Mouse (Mus musculus) right cerebral cortex, postnatal 4 days (tissue): ENCODE data around the gene Fam102a.
A peak's percentile ranks its signal among the peaks of the same experiment; 100 is the strongest.
"Not testable (repeated sequence)": the region's sequence is repeated elsewhere in the genome, so short reads cannot be mapped to it uniquely, and the experiment has no call there.

Source experiments
- DNase-seq: peaks from one replicate; pipeline ENCODE4 v3.0.0-alpha.2; 2022

Fam102a gene

DNA sequence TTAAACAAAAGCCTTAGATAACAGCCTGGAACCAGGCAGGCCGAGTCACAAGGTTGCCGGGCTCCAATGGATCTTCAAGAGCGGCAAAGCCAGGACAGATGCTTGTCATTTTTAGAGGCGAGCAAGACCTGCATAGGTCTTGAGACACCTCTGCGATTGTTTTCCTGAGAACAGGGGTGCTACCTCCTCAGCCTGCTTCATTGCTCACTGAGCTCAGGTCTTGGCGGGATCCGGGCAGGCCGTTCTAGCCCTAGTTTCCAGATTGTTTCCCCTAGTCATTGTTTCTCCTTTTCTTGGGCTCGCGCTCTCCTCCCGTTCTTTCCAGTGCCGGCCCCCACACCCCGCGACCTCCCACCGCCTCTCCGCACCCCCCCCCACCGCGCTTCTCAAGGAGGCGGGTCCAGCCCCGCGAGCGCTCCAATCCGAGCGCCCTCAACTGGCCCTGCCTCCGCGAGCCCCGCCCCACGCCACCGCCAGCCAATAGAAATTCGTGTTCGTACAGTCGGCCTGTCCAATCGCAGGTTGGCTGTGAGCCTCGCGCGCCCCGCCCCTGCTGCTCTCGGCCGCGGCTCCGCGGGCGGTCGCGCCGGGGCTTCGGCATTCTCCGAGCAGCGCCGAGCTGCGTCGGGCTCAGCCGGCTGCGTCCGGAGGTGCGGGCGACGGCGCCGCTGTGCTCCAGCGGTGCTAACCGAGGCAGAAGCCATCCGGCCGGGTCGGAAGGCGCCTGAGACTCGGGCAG is at the start of gene Fam102a:
TSS of gene Fam102a (plus strand) at position 600 of the 739 bp plus-strand sequence.
- peak; percentile 99 for DNase-seq

DNA sequence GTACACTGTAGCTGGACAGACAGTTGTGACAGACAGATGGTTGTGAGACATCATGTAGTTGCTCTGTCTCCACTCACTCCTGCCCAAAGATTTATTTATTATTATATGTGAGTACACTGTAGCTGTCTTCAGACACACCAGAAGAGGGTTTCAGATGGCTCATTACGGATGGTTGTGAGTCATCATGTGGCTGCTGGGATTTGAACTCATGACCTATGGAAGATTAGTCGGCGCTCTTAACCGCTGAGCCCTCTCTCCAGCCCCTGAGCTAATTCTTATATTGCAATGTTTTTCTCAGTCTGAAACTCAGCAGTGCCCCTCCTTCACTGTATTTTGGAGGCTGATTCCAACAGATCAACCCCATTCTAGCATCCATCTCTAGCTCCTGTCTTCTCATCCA is 49.4 kb upstream of the Fam102a start:
- no peak for DNase-seq

DNA sequence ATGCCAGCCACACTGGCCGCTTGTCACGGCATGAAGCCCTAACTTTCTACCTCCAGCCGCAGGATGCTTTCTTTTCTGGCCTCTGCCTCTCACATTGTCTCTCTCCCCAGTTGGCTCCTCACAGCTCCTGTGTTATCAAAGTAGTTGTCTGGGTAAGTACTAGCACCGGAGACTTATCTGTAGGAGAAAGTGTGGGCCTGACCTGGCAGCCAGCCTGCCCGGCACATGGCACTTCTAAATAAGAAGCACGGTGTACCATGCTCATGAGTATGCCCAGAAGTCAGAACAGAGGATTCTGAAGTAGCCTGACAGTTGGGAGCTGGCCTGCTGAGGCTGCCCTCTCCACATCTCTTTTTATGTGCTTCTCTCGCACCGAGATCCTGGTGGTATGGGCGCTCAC is 49.0 kb upstream of the Fam102a start:
- no peak for DNase-seq

DNA sequence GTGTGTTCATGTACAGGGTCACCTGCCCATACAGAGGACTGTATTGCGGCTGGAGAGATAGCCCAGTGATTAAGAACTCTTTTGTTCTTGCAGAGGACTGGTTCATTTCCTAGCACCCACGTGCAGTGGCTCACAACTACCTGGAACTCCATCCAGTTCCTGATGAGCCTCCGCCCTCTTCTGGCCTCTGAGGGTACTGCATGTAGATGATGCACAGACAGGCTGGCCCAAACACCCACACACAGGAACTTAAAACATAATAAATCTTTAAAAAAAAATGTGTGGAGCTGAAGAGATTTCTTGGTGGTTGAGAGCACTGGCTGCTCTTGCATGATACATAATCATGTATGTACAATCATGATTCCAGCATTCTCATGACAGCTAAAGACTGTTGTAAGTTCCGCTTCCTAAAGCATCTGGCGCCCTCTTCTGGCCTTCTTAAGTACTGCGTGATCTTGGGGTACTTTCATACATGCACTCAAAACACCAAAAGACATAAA is 48.0 kb upstream of the Fam102a start:
- peak; percentile 95 for DNase-seq

DNA sequence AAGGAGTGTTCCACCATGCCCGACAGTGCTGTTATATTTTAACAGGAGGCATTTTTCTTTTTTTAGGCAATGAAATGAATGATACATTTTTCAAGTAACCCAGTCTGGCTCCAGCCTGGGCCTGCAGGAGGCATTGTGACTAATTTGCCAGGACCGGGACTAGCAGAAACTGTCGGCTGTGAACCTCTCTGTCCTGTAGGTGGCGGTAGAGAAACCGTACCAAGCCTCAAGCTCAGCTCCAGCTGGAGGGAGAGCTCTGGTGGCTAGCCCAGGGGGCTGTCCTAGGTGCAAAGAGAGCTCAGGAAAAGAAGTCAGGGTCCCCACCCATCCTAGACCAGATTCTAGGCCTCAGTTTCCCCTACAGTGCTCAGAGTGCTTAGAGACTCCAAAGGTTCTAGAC is 46.5 kb upstream of the Fam102a start:
- DNase-seq = peak; percentile 71

DNA sequence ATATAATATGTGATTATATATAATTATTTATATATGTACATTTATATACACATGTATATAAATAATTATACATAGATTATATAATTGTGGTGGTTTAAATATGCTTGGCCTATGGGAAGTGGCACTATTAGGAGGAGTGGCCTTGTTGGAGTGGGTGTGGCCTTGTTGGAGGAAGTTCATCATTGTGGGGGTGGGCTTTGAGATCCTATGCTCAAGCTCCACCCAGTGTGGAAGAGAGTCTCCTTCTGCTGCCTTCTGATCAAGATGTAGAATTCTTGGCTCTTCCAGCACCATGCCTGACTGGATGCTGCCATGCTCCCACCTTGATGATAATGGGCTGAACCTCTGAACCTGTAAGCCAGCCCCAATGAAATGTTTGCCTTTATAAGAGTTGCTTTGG is 44.4 kb upstream of the Fam102a start:
- not testable (repeated sequence) for DNase-seq

DNA sequence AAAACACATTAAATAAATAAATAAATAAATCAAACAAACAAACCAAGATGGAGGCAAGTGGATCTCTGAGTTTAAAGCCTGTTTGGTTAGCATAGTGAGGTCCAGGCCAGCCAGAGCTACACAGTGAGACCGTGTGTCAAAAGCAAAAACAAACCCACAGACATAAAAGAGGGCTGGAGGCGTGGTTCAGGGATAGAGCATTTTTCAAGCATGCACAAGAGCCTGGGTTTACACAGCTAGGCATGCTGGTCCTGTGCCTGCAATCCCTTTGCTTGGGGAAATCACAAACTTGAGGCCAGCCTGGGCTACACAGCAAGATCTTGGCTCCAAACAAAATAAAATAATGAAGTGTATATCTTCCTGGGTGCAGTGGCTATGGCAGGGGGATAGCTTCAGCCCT is 42.5 kb upstream of the Fam102a start:
- no peak for DNase-seq

DNA sequence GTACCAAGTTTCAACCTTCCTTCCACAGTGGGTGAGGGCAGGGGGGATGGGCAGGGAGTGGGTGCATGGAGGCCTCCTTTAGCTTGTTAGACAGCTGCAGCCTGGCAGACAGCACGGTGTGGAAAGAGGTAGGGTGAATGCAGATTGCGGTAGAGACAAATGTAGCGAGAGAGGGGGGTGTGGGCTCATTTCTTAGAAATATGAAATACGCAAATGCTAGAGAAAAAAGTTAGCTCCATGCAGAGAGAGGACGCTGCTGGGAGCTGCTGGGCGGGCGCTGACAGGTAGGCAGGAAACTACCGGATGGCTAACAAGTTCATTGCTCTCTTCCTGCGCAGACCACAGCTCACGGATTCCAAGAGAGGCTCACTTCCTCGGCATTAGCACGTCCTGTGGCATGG is 41.8 kb upstream of the Fam102a start:
- DNase-seq = no peak

DNA sequence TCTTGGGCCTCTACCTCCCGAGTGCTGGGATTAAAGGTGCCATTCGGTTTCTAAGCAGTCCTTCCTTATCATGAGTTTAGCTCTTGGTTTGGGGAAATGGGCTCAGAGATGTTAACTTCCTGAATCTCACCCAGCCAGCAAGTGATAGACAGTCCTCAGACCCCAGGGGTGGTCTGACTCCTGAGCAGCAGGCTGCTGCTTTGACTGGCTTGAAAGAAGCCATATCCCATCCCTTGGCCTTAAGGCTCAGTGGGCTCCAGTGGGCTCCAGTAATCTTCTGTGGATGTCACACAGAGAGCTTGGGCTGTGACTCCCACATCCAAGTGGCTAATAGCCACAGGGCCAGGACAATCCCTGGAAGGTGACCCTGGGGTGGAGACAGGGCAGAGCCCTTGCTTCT is 40.6 kb upstream of the Fam102a start:
- no peak for DNase-seq

DNA sequence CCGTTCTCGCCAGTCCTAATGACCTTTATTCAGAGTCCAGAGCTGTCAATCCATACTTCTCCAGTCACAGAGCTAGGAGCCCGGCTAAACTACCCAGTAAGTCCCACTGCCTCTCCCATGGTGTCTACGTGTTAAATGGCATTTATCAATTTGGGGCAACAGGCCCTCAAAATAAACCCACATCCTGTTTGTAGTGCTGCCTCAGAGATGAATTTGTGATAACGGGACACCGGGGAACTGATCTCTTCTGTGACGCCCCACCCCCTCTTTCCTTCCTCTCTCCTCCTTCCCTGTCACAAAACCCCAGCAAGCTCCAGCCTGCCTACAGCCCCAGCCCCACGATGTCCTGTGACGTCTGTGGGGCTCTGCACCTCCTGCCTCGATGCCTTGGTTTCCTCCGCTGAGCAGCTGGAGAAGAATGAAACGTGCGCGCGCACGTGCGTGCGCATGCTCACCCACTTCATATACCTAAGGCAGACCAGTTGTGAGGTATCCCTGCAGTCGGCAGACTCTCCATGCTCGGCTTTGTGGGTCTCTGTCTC is 39.9 kb upstream of the Fam102a start:
- no peak for DNase-seq

DNA sequence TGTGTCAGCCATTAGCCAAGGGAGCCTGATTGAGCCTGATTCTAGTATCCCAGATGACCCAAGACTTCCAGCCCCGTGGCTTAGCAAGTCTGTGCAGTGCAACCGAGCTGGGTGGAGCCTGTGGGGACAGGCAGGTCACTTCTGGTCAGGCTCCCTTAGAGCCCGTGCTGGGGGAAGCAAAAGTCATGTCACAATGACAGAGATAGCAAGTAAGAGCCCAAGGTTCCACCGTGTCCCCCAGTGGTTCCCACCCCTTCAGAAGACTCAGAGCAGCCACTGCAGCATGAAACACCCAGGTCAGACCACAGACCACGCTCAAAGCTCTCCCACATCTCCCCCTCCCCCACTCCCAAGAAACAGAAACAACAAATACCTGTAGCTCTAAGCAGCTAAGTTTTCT is 38.9 kb upstream of the Fam102a start:
- DNase-seq = no peak

DNA sequence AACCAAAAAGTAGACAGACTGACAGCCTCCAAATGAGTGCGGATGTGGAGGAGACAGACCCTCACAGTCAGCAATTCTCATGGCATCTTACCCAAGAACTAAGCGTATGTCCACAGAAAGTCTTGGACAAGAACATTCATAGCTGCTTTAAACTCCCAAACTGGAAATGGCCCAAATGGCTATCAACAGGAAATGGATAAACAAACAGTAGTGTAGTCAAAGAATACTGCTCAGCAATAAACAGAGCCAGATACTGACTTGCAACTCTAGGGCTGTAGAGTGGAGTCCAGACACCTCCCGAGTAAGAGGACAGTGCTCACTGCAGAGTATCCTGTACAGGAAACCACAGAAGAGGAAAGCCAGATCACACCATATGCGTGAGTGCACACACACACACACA is 35.8 kb upstream of the Fam102a start:
- DNase-seq = no peak

DNA sequence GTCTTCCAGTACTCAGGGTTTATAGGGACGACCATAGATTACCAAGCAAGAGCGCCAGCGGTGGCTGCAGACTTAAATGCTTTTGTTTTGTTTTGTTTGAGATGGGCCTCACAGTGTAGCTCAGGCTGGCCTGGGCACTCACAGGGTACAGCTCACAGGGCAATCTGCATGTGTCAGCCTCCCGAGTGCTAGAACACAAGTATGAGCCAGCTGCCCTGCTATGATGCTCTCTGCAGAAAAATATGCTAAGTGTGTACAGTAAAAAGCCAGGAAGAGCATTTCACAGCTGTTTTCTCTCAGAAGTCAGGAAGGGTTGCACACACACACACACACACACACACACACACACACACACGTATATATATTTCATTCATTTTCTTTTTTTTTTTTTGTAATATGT is 34.7 kb upstream of the Fam102a start:
- no peak for DNase-seq

DNA sequence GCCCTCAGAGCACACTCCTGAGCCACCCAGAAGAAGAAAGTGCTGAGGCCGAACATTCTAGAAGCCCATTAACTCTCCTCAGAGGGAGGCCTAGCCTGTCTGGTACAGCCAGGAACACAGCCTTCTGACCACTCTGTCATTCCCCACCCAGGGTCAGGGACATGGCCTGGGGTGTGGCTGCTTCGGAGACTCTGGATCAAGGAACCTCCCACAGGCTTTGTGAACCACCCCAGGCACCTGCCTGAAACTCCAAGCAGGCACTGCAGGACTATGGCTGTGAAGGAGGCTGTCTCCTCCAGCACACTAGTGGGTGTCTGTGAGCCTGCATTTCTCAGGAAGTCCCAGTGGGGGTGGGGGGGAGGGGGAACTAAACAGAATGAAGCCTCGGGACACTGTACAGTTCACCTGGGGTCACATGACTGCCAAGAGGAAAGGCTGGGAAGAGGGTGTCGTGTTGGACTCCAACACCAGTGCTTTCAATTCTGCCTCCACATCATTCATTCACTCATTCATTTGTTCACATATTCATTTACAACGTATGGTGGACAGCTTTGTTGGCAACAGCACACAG is 33.3 kb upstream of the Fam102a start:
- no peak for DNase-seq

DNA sequence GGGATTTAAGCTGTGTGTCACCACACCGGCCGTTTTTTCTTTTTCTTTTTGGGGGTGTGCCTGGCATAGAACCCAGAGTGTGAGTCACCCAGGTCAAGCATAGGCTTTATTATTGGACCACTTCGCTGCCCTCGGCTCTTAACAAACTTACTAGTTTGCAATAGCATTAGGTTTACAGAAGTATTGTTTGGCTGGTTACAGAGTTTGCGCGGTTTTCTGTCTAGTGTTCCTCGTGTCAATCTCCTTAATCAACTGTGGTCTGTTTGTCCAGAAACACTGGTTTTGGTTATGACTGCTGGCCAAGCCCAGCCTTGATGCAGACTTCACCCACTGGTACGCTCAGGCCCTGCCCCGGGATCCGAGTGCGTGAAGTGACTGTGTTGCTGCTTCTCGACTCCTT is 32.3 kb upstream of the Fam102a start:
- DNase-seq = no peak

DNA sequence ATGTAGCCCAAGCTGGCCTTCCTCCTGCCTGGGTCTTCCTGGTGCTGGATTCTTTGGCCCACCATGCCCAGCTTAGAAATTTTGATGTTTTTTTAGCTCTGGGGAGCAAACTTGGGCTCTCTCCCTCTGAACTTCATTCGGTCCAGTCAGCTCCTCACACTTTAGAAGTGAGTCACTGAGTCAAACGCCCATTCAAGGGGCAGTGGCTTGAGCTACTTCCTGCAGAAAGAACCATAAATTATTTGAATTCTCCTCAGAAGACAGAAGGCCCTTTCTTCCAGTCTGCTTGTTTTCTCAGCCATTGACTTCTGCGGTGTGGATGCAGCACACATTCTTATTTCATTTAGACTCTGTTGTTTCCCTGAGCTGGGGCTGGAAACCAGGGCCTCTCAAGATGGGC is 31.5 kb upstream of the Fam102a start:
- DNase-seq = no peak

DNA sequence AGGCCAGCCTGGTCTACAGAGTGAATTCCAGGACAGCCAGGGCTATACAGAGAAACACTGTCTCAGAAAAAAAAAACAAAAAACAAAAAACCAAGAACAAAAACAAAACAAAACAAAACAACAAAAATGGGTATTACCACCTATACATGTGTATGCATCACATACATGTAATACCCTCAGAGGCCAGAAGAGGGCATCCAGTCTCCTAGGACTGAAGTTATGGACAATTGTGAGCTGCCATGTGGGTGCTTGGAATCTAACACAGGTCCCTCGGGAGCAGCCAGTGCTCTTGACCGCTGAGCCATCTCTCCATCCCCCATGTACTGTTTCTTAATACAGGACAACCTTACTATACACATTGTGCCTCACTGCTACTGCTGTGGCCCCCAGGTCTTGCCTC is 29.6 kb upstream of the Fam102a start:
- DNase-seq = no peak

DNA sequence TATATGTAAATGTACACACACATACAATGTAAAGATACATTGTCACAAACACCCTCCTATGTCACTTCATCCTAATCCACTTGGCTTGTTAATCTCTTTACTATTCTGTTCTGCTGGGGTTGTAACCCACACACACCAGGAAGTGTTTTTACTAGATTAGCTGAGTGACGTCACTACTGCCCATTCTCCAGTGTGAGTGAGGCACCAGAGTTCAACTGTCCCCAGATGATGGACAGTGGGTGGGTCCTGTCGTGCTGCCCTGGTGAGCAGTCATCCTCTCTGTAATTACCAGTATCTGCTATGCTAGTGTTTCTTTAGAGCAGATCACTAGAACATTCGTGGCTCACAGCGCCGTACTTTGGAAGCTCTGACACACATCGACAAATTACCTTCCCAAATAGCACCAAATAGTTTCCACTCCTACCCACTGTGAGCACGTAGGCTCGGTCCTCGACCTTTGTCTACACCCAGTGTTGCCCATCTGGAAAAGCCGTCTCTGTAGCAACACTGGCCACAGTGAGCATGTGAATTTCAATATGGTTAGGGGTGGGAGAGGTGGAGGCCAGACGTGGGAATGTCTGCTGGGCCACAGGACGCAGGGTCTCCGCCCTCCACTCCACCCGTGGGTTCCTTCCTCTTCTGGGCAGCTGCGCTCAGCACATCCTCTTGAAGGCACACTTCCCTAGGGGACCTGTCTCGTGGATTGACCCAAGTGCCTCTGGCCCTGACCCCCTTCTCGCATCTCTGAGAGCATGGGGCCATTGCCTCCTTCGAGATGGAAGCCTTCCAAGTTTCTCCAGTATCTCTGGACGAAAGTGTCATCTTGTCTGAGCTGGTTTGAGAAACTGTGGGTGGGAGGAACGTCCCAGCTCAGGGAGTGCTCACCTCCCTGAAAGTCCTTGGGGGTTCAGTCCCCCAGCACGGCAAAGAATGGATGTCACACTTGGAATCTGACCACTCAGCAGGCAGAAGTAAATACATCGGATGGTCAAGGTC is 28.2 kb upstream of the Fam102a start:
- no peak for DNase-seq

DNA sequence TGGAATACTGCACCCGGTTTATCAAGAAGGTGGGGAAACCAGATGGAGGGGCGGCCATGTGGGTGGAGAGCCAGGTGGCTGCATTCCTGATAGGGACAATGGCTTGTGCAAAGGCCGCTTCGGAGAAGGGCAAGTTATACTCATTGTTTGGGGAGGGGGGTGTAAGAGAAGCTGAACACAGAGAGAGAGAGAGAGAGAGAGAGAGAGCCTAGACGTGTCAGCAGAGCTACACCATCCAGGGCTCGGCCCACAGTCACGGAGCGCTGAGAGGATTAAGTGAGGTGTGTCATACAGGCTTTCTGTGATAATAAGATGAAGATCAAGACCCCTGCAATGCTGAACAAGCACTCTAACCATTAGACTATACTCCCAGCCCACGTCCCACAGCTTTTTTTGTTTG is 27.2 kb upstream of the Fam102a start:
- no peak for DNase-seq

DNA sequence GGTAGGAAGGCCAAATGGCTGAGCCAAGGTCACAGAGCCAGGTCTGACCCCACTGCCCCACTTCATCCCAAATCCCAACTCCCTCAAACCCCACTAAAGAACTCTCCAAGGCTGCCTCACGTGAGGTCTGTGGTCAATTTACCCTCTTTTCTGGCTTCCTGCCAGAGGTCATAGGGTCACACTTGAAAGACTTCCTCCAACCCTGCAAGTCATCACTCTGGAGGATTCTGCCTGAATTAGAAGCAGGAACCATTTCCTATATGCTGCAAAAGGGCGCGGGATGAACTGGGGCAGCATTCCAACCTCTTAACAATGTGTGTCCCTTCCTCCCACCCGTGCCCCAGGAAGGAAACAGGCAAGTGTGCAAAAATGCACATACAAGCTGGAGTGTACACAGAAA is 25.8 kb upstream of the Fam102a start:
- DNase-seq = no peak

DNA sequence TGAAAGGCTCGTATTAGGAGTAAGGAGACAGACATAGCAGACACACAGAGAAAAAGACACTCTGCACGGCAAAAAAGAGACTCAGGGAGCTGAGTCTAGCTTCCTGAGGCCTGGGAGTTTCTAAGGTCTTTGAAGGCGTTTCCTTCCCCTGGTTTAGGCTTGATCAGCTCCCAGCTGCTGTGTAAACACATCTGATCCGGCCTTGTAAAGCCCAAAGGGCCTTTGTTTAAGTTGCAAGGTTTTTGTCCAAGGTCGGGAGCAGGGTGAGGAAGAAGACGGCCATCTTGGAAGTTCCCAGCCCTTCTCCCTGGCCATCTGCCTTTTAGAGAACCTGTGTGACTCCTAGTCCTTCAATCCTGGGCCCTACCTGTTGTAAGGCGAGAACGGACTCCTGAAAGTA is 25.2 kb upstream of the Fam102a start:
- DNase-seq = no peak

DNA sequence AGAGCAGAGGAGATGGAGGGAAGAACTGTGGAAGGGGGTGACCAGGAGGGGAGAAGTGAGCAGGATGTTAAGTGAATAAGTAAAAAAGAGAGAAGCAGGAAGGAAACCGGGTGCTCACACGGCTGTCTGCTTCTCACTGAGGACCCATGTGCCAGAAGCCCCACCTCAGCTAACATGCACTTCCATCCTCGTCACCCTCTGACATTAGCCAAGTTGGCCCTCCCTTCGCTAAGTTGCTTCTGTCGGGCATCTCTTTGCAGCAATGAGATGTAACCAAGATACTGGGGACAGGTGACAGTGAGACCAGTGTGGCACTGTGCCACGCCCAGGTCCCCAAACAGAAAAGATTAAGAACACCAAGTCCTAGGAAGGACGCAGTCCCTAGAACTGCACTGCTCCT is 22.5 kb upstream of the Fam102a start:
- DNase-seq = no peak

DNA sequence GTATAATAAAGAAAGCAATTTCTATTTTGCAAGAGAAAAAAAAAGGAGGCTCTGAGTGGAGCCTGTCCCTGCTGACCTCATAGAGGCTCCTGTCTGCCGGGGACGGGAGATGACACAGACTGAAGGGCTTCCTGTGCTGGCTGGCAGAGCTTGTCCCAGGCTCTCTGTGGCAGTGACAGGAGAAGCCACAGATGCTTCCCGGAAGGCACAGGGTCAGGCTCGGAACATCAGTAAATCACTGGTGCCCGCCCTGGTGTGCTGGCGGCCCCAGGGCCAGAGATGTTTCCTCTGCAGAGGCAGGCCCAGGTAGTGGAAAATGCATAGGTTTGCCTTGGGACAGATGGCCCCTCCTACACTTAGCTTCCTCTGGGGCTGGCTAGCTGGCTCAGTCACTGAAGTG is 20.8 kb upstream of the Fam102a start:
- DNase-seq = no peak
